Mouse (Mus musculus) liver, embryonic 15.5 days (tissue): ENCODE data around the gene Otop3. TPM values are rescaled to one million over a fixed set of nuclear protein-coding genes. Genes with fewer than 3 reads are reported as not detected.

Experiments used
- ATAC-seq: fragments of 200-750 bp; cut with Nextera tagmentation; 2 replicates; pipeline ENCODE4 v1.8.0; 2017; ENCODE audit warnings: moderate number of reproducible peaks, mild to moderate bottlenecking, moderate library complexity; ENCODE audit not compliant: insufficient read depth
- H3K27ac ChIP-seq: fragments of 300-500 bp; sonication (generic); replicated peaks from 2 replicates; pipeline ENCODE4 v1.5.1; 2015; ENCODE audit warnings: mild to moderate bottlenecking, inconsistent platforms
- H3K27me3 ChIP-seq: fragments of 300-500 bp; sonication (generic); 2 replicates; pipeline ENCODE4 v1.6.1; 2015; ENCODE audit warnings: mild to moderate bottlenecking, inconsistent platforms
- H3K36me3 ChIP-seq: fragments of 300-500 bp; sonication (generic); replicated peaks from 2 replicates; pipeline ENCODE4 v1.6.1; 2015; ENCODE audit warnings: moderate library complexity, mild to moderate bottlenecking, inconsistent platforms
- H3K4me1 ChIP-seq: fragments of 300-500 bp; sonication (generic); replicated peaks from 2 replicates; pipeline ENCODE4 v1.6.1; 2015; ENCODE audit warnings: inconsistent platforms
- H3K4me2 ChIP-seq: fragments of 300-500 bp; sonication (generic); 2 replicates; pipeline ENCODE4 v1.6.1; 2015; ENCODE audit warnings: moderate library complexity, mild to moderate bottlenecking, inconsistent platforms
- H3K4me3 ChIP-seq: fragments of 300-500 bp; sonication (generic); replicated peaks from 2 replicates; pipeline ENCODE4 v1.5.1; 2015; ENCODE audit warnings: mild to moderate bottlenecking, inconsistent platforms
- H3K9ac ChIP-seq: fragments of 300-500 bp; sonication (generic); 2 replicates; pipeline ENCODE4 v1.6.1; 2015; ENCODE audit warnings: moderate library complexity, mild to moderate bottlenecking, inconsistent platforms
- H3K9me3 ChIP-seq: fragments of 300-500 bp; sonication (generic); replicated peaks from 2 replicates; pipeline ENCODE4 v1.6.1; 2016; ENCODE audit warnings: inconsistent platforms
- WGBS: fragments of 180-500 bp; shearing (Covaris S2); methylation state at CpG from one replicate; pipeline ENCODE4 v1.1.7; 2015; ENCODE audit warnings: mixed read lengths; ENCODE audit not compliant: insufficient replicate concordance; 5-methylcytosine and 5-hydroxymethylcytosine counted together
- polyA plus RNA-seq: library from polyadenylated mRNA; unstranded; fragments of >200 nt; fragmentation: Nextera tagmentation; extraction: Ambion mirVana; gene quantifications from 2 replicates; pipeline ENCODE4 v1.2.1, GENCODE M21; 2015

The Otop3 gene
- polyA plus RNA-seq, 1 experiment from 2014 or later: not detected

- H3K27ac ChIP-seq: peak overlapping the region; percentile 72
- H3K4me3 ChIP-seq: peak overlapping the region; percentile 49
- peaks cover 29% of the 10 kb centered on the region for H3K27me3 ChIP-seq
- WGBS: 46% methylated on average over 21 of the region's 21 CpGs
- no peaks in the 10 kb centered on the region for H3K36me3 ChIP-seq
- no peaks in the 10 kb centered on the region for H3K9me3 ChIP-seq
- H3K4me2 ChIP-seq: peak overlapping the region; percentile 55
- no peak for ATAC-seq
- peak overlapping the region; percentile 35; the same call in 1 of the 2 replicates for H3K9ac ChIP-seq
- peaks cover 16% of the 10 kb centered on the region for H3K4me1 ChIP-seq
Measured at GRCm38 (mm10) chr11:115296471-115297210, 37.9 kb upstream of the Otop3 start.

GRCm38 (mm10) chr11:115297214-115297826 lies 37.2 kb upstream of the Otop3 start, which contains the start of gene Fads6:
Gene Fads6 (minus strand): TSS chr11:115297663.
- H3K4me2 ChIP-seq: peak within 1 kb of the TSS; percentile 55
- H3K27me3 ChIP-seq: peaks cover 29% of the 10 kb centered on the region
- H3K9me3 ChIP-seq: no peaks in the 10 kb centered on the region
- H3K36me3 ChIP-seq: no peaks in the 10 kb centered on the region
- peak within 1 kb of the TSS; percentile 35; the same call in 1 of the 2 replicates for H3K9ac ChIP-seq
- H3K4me1 ChIP-seq: peaks cover 11% of the 10 kb centered on the region
- 1% methylated on average over 44 of the region's 44 CpGs for WGBS
- H3K4me3 ChIP-seq: peak within 1 kb of the TSS; percentile 49
- peak; percentile 68 for ATAC-seq
- H3K27ac ChIP-seq: peak within 1 kb of the TSS; percentile 72

DNA sequence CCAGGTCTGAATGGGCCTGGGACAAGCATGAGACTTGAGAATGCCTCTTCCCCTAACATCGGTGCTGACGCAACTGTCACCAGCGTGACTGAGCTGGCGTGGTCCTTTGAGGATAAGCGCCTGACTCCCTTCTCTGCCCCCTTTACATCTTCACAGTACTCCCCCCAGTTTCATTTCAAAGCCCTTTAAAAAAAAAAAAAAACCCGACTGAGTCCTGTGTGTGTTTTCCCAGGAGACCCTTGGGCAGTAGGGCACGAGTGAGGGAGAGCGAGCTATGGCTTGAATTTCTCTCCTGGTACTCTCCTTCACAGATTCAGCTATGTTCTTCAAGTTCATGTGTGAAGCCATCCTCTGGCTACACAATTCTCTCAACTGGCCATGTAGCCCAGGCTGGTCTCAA lies 36.4 kb upstream of the Otop3 start:
- no peak overlapping the region; the same call in 1 of the 2 replicates for H3K4me2 ChIP-seq
- WGBS: 55% methylated on average over 8 of the region's 8 CpGs
- H3K4me1 ChIP-seq: peaks cover 8% of the 10 kb centered on the region
- H3K27ac ChIP-seq: no peak overlapping the region
- H3K9me3 ChIP-seq: no peaks in the 10 kb centered on the region
- peaks cover 29% of the 10 kb centered on the region for H3K27me3 ChIP-seq
- no peaks in the 10 kb centered on the region for H3K36me3 ChIP-seq
- no peak overlapping the region for H3K4me3 ChIP-seq
- ATAC-seq: no peak
- H3K9ac ChIP-seq: no peak overlapping the region

DNA sequence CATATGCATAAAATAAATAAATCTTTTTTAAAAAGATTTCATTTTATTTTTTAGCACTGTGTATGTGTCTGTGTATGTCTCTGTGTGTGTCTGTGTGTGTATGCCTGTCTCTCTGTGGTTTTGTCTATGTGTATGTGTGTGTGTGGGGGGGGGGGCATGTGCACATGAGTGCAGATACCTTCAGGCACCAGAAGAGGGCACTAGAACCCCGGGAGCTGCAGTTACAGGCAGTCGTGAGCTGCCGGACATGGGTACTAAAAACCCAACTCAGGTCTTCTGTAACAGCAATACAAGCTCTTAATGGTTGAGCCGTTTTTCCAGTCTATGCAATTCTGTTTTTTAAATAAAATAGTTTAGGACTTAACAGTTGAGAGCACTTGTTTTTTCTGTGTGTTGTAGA lies 33.8 kb upstream of the Otop3 start:
- H3K36me3 ChIP-seq: no peaks in the 10 kb centered on the region
- no peak overlapping the region for H3K4me2 ChIP-seq
- 71% methylated on average over 4 of the region's 4 CpGs for WGBS
- peaks cover 8% of the 10 kb centered on the region; the same call in 1 of the 2 replicates for H3K4me1 ChIP-seq
- no peak overlapping the region for H3K9ac ChIP-seq
- no peak overlapping the region for H3K27ac ChIP-seq
- no peak for ATAC-seq
- H3K27me3 ChIP-seq: peaks cover 29% of the 10 kb centered on the region
- H3K9me3 ChIP-seq: no peaks in the 10 kb centered on the region
- no peak overlapping the region for H3K4me3 ChIP-seq

- H3K4me1 ChIP-seq: peaks cover 8% of the 10 kb centered on the region; the same call in 1 of the 2 replicates
- H3K36me3 ChIP-seq: no peaks in the 10 kb centered on the region
- no peak overlapping the region for H3K27ac ChIP-seq
- H3K9me3 ChIP-seq: no peaks in the 10 kb centered on the region
- 56% methylated on average over 2 of the region's 2 CpGs for WGBS
- H3K4me3 ChIP-seq: no peak overlapping the region
- H3K4me2 ChIP-seq: no peak overlapping the region
- no peak for ATAC-seq
- no peak overlapping the region for H3K9ac ChIP-seq
- H3K27me3 ChIP-seq: peaks cover 27% of the 10 kb centered on the region
Measured at GRCm38 (mm10) chr11:115301351-115301750, 33.2 kb upstream of the Otop3 start.

GRCm38 (mm10) chr11:115303167-115303566 lies 31.4 kb upstream of the Otop3 start:
- no peaks in the 10 kb centered on the region for H3K9me3 ChIP-seq
- peaks cover 20% of the 10 kb centered on the region for H3K27me3 ChIP-seq
- no peaks in the 10 kb centered on the region for H3K36me3 ChIP-seq
- no peak for ATAC-seq
- H3K9ac ChIP-seq: no peak overlapping the region
- no peak overlapping the region for H3K27ac ChIP-seq
- 50% methylated on average over 8 of the region's 8 CpGs for WGBS
- no peak overlapping the region for H3K4me2 ChIP-seq
- no peak overlapping the region for H3K4me3 ChIP-seq
- no peaks in the 10 kb centered on the region for H3K4me1 ChIP-seq

DNA sequence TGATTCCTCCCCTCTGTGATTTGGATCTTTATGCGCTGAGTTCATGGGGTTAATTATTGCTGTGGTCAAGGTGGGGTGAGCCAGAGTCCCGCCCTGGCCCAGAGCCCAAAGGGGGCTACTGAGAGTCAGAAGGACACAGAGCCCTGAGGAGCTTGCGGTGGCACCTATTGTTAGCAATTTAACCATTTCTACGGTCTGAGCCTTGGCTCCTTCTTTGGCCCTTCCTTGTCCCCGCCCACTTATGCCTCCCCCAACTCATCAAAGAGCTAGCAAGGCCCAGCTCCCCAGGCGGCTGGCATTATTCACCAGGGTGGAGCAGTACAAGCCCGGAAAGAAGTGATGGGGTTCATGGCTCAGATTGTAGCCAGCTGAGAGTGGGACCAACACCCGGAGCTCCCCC lies 27.7 kb upstream of the Otop3 start, which contains the start of gene Otop2:
Gene Otop2 (plus strand): TSS at position 301 of the 400 bp plus-strand sequence.
- peaks cover 13% of the 10 kb centered on the region; the same call in 1 of the 2 replicates for H3K27me3 ChIP-seq
- no peak within 1 kb of the TSS for H3K4me2 ChIP-seq
- H3K4me3 ChIP-seq: no peak within 1 kb of the TSS
- no peak within 1 kb of the TSS for H3K9ac ChIP-seq
- no peaks in the 10 kb centered on the region for H3K4me1 ChIP-seq
- H3K36me3 ChIP-seq: no peaks in the 10 kb centered on the region
- no peak within 1 kb of the TSS for H3K27ac ChIP-seq
- 40% methylated on average over 8 of the region's 8 CpGs for WGBS
- ATAC-seq: no peak
- H3K9me3 ChIP-seq: no peaks in the 10 kb centered on the region

DNA sequence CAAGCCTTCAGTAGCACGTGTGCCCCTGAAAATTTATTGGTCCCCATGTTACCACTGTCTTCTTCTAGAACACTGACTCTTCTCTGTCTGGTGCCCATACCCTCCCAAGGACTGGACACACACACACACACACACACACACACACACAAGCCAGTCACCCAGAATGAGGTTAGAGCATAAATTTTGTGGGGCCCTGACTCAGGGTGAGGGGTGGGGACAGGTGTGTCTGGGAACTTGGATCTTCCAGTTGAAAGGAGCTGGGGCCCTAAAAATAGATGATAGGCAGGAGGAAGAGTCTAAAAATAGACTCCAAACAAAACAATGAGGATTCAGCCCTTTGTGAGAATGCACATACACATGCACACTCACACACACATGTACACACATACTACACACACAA lies 25.8 kb upstream of the Otop3 start:
- Histone ChIP-seq H3K27me3 (peaks cover 23% of the 10 kb centered on the region), H3K9ac (no peak overlapping the region), H3K4me1 (no peaks in the 10 kb centered on the region), H3K9me3 (no peaks in the 10 kb centered on the region), H3K27ac (no peak overlapping the region), H3K4me3 (no peak overlapping the region), H3K36me3 (no peaks in the 10 kb centered on the region), H3K4me2 (no peak overlapping the region)
- no peak for ATAC-seq
- WGBS: 47% methylated on average over 1 of the region's 1 CpGs

GRCm38 (mm10) chr11:115314249-115314648 lies 20.3 kb upstream of the Otop3 start:
- H3K9me3 ChIP-seq: no peaks in the 10 kb centered on the region
- 21% methylated on average over 2 of the region's 2 CpGs for WGBS
- no peak overlapping the region for H3K9ac ChIP-seq
- no peaks in the 10 kb centered on the region for H3K36me3 ChIP-seq
- H3K4me2 ChIP-seq: no peak overlapping the region
- peaks cover 63% of the 10 kb centered on the region for H3K27me3 ChIP-seq
- H3K27ac ChIP-seq: no peak overlapping the region
- no peak for ATAC-seq
- H3K4me3 ChIP-seq: no peak overlapping the region
- no peaks in the 10 kb centered on the region for H3K4me1 ChIP-seq

DNA sequence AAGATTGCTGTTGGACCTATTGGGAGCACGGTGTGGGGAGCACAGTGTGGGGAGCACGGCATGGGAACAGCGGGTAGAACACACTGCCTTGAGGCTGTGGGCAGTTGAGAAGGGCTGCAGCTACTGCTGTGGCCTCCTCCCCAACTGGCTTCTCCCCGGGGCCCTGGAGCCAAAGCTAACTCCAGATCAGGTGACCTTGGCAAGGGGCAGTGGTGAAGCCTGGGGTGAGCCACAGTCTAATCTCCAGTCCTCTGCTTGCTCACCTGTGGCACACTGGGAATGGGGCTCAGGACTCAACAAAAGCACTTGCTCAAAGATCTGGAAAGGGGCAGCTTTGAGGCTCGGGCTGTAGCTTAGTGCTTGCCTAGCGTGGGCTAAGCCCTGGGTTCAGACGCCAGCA lies 17.3 kb upstream of the Otop3 start:
- peaks cover 92% of the 10 kb centered on the region for H3K27me3 ChIP-seq
- no peaks in the 10 kb centered on the region for H3K36me3 ChIP-seq
- no peaks in the 10 kb centered on the region for H3K9me3 ChIP-seq
- no peak overlapping the region for H3K27ac ChIP-seq
- no peak overlapping the region for H3K4me3 ChIP-seq
- no peak for ATAC-seq
- no peak overlapping the region for H3K9ac ChIP-seq
- H3K4me1 ChIP-seq: peaks cover 3% of the 10 kb centered on the region; the same call in 1 of the 2 replicates
- H3K4me2 ChIP-seq: no peak overlapping the region
- 52% methylated on average over 7 of the region's 7 CpGs for WGBS

GRCm38 (mm10) chr11:115318245-115319027 lies 16.1 kb upstream of the Otop3 start:
- H3K9ac ChIP-seq: no peak overlapping the region
- no peaks in the 10 kb centered on the region for H3K36me3 ChIP-seq
- H3K9me3 ChIP-seq: no peaks in the 10 kb centered on the region
- H3K4me3 ChIP-seq: no peak overlapping the region
- ATAC-seq: no peak
- peaks cover 3% of the 10 kb centered on the region; the same call in 1 of the 2 replicates for H3K4me1 ChIP-seq
- H3K4me2 ChIP-seq: no peak overlapping the region
- H3K27ac ChIP-seq: no peak overlapping the region
- H3K27me3 ChIP-seq: peaks cover 95% of the 10 kb centered on the region
- WGBS: 11% methylated on average over 63 of the region's 63 CpGs
